Mouse (Mus musculus): ENCODE measurements around the gene Atf1. TPM values are rescaled to one million over a fixed set of nuclear protein-coding genes. Genes with fewer than 3 reads are reported as not detected.

Atf1 gene
- total RNA-seq, 2 experiments from 2014 or later, result 20.8 to 25.4 TPM

DNA sequence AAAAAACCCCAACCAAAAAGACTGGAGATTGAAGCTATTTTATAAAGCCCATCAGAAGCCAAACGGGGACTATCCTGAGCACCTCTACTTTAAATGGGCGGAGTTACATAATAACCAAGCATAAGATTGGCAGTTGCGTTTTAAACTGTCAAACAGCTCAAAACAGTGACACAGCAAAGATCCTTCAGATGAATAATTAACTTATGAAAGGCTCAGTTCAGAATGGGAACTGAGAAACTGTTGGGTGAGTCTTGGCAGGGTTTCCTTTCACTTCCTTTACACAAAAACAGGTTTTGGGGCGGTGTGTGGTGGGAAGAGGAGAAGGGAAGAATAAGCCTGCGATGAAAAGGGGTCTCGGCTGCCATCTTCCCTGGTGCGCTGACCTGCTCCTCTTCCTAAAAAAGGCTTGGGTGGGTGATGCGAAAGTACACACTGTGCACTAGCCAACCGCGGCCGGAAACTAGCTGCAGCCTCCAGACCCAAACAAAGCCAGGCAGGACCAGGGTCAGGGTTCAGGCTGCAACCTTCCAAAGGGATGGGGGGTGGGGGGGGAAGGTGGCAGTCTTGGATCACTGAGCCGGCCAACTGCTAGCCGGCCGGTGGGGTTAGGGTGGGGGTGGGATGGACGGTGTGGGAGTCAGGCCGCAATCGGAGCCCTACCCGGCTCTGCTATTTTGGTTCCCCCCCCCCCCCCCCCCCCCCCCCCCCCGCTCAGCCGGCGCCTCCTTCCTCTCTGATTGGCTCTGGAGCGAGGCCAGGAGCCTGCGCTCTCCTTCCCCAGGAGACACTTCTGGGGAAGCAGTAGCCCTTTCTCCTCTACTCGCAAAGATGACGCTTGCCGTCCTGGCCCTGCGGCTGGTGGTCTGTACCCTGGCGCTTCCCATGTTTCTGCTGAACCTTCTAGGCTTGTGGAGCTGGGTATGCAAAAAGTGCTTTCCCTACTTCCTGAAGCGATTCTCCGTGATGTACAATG lies 76.7 kb downstream of the Atf1 start, which contains the start of gene Mettl7a1:
Mettl7a1 (plus strand) TSS at position 122 of the 973 bp plus-strand sequence.
- peak; percentile 85 for DNase-seq (ENCODE audit: low spot score in 2 of 2)

DNA sequence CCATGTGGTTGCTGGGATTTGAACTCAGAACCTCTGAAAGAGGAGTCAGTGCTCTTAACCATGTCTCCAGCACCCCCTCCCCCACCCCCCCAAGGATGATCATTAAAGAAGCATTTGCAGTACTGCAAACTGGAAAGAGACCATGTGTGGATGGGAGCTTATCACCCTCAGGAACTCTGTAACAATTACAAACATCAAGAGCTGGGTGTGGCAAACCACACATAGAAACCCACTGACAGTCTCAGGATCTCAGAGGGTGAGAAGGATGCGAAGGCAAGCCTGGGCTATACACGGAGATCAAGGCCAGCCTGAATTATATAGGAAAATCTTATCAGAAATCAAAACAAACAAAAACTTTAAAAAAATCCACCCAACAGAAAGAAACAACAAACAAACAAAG lies 78.6 kb downstream of the Atf1 start:
- DNase-seq (ENCODE audit: low spot score in 2 of 2), result no peak

DNA sequence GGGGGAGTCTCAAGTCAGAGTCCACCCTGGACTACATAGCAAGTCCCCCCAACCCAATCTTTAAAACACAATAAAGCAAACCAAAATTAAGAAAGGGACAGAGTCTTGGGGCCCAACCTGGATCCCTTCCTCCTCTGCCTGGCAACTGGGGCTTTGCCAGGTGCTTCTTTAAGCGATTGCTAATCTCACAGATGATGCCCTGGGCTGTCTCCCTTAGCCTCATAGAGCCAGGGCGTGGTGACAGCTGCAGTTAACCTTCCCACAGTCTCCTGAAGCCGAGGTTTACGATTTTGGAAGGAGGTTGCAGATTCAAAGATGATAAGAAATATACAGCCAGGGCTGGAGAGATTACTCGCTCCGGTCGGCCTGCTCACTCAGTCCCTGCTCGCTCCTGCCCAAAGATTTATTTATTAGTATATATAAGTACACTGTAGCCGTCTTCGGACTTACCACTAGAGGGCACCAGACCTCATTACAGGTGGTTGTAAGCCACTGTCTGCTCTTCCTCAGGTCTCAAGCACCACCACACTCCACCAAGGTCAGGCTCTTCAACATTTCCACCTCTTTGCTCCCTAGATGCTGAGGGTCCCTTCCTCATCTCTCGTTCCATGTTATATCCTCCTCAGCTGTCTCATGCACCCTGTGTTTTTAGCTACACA lies 79.9 kb downstream of the Atf1 start:
- DNase-seq (ENCODE audit: low spot score in 2 of 2), result peak in 1 of 2 experiments; percentile 19

Other genes with a start within 250 kb of the Atf1 start
- gene Dip2b, start 189.2 kb upstream of the Atf1 start, total RNA-seq (2021), result 10 to 100 TPM; 59.9 to 63.5 TPM
- gene Tmprss12, start 53.0 kb downstream of the Atf1 start, total RNA-seq (2021), result not detected
- gene Mettl7a1, start 76.3 kb downstream of the Atf1 start, total RNA-seq (2021), result 10 to 100 TPM; 32.2 to 35.0 TPM
- under 1 TPM in 1 of 2 experiments, not detected in 1; 0.35 TPM for gene Mettl7a3, start 107.1 kb downstream of the Atf1 start, total RNA-seq (2021)
- gene Methig1, start 125.3 kb downstream of the Atf1 start, total RNA-seq (2021), result not detected
- under 1 TPM; 0.65 to 0.84 TPM for gene Mettl7a2, start 125.4 kb downstream of the Atf1 start, total RNA-seq (2021)
- not detected for gene Higd1c, start 136.7 kb downstream of the Atf1 start, total RNA-seq (2021)
- gene Gm5475, start 194.3 kb downstream of the Atf1 start, total RNA-seq (2021), result not detected
- gene Slc11a2, start 197.3 kb downstream of the Atf1 start, total RNA-seq (2021), result 10 to 100 TPM; 49.0 to 61.6 TPM
- gene Letmd1, start 241.2 kb downstream of the Atf1 start, total RNA-seq (2021), result 10 to 100 TPM; 55.3 to 63.7 TPM